Mouse (Mus musculus): ENCODE measurements around the gene Foxp4. TPM values are rescaled to one million over a fixed set of nuclear protein-coding genes. Genes with fewer than 3 reads are reported as not detected.

Foxp4 gene
- polyA plus RNA-seq, 1 experiment from 2014 or later: 9.5 TPM

DNA sequence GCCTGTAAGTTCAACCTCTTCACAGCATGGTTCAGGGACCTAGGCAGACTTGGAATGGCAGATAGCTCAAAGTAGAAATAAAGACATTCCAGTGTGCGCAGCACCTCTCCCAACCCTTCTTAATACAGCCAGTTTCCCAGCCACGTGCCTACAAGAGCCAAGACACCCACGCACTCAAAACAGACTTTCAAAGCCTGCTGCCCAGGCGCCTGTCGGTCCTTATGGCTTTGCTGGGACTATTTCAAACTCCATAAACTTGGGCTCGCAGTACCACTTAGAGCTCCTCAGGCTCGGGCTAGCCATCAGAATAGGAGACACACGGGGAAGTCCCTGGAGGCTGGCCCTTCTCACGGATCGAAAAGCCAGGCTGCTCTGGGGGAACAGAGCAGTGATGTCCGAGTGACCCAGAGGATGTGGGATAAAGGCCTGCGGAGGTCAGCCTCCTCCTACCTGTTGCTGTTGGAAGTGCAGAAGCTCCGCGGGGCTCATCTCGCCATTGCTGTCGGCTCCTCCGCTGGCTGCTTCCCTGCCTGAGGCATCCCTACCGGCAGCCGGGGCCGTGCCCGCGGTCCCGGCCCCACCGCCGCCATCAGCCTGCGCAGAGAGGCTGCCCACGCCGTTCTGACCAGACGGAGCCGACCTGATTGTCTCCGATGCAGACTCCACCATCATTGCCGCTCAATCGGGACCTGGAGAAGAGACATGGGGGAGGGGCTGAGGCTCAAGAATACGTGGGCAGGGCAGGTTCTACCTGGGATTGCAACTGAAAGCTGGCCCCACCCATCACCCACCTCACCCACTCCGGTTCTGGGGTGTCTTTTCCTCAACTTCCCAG, 20.4 kb downstream of the Foxp4 start:
- Histone ChIP-seq H3K36me3 (ENCODE audit: insufficient read depth, low read length) (peaks cover 8% of the 10 kb centered on the region; the same call in 1 of the 2 replicates), H3K27ac (no peak overlapping the region), H3K9ac (ENCODE audit: low read depth, low read length) (no peak overlapping the region), H3K4me2 (ENCODE audit: low read length) (peak overlapping the region; percentile 25; the same call in 1 of the 2 replicates), H3K27me3 (ENCODE audit: insufficient read depth, low read length) (no peaks in the 10 kb centered on the region), H3K4me1 (replicated peaks; ENCODE audit: insufficient read depth, low read length) (0 out of 2 replicates have a peak, but pooled peaks cover 4% of the 10 kb centered on the region), H3K4me3 (replicated peaks; ENCODE audit: low read depth, low read length) (no peak overlapping the region), H3K9me3 (replicated peaks; ENCODE audit: low read length) (no peaks in the 10 kb centered on the region)
- 33% methylated on average over 35 of the region's 35 CpGs for WGBS
- ATAC-seq (replicated peaks; ENCODE audit: low FRiP score, low read depth): no peak; the same call in 1 of the 2 replicates
- TF ChIP-seq CTCF (IDR thresholded peaks at IDR 0.05; ENCODE audit: low read depth): peak; percentile 14; the same call in 1 of the 2 replicates
- DNase-seq (ENCODE audit: low spot score): peak; percentile 29

DNA sequence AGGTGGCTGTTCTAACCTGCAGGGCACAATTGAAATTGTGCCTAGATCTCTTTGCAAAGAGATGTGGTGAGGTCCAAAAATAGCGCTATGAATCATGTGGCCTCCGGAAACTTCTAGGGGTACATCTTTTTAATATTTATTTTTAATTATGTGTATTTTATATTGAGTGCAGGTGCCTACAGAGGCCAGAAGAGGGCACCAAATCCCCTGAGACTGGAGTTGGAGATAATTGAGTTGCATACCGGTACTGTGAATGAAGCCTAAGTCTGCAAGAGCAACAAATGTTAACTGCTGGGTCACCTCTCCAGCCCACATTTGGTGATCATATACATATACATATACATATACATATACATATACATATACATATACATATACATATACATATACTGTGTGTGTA, 22.7 kb downstream of the Foxp4 start:
- WGBS: 86% methylated on average over 3 of the region's 3 CpGs
- Histone ChIP-seq H3K4me3 (replicated peaks; ENCODE audit: low read depth, low read length) (no peak overlapping the region), H3K4me2 (ENCODE audit: low read length) (no peak overlapping the region), H3K27ac (no peak overlapping the region), H3K9ac (ENCODE audit: low read depth, low read length) (no peak overlapping the region), H3K36me3 (ENCODE audit: insufficient read depth, low read length) (peaks cover 8% of the 10 kb centered on the region; the same call in 1 of the 2 replicates), H3K27me3 (ENCODE audit: insufficient read depth, low read length) (no peaks in the 10 kb centered on the region), H3K4me1 (replicated peaks; ENCODE audit: insufficient read depth, low read length) (peaks cover 23% of the 10 kb centered on the region), H3K9me3 (replicated peaks; ENCODE audit: low read length) (no peaks in the 10 kb centered on the region)
- TF ChIP-seq CTCF (IDR thresholded peaks at IDR 0.05; ENCODE audit: low read depth): peak; percentile 73
- DNase-seq (ENCODE audit: low spot score) (peak; percentile 49), ATAC-seq (replicated peaks; ENCODE audit: low FRiP score, low read depth) (no peak)

GRCm38 (mm10) chr17:47900716-47901115, 23.7 kb downstream of the Foxp4 start:
- Histone ChIP-seq H3K4me2 (ENCODE audit: low read length) (no peak overlapping the region), H3K9ac (ENCODE audit: low read depth, low read length) (no peak overlapping the region), H3K9me3 (replicated peaks; ENCODE audit: low read length) (no peaks in the 10 kb centered on the region), H3K27me3 (ENCODE audit: insufficient read depth, low read length) (no peaks in the 10 kb centered on the region), H3K4me1 (replicated peaks; ENCODE audit: insufficient read depth, low read length) (peaks cover 19% of the 10 kb centered on the region), H3K27ac (no peak overlapping the region), H3K4me3 (replicated peaks; ENCODE audit: low read depth, low read length) (no peak overlapping the region), H3K36me3 (ENCODE audit: insufficient read depth, low read length) (peaks cover 8% of the 10 kb centered on the region; the same call in 1 of the 2 replicates)
- WGBS: 59% methylated on average over 6 of the region's 6 CpGs
- no peak for TF ChIP-seq CTCF (IDR thresholded peaks at IDR 0.05; ENCODE audit: low read depth)
- DNase-seq (ENCODE audit: low spot score) (no peak), ATAC-seq (replicated peaks; ENCODE audit: low FRiP score, low read depth) (no peak)

- Histone ChIP-seq H3K36me3 (ENCODE audit: insufficient read depth, low read length) (peaks cover 8% of the 10 kb centered on the region; the same call in 1 of the 2 replicates), H3K4me1 (replicated peaks; ENCODE audit: insufficient read depth, low read length) (peaks cover 19% of the 10 kb centered on the region), H3K9me3 (replicated peaks; ENCODE audit: low read length) (no peaks in the 10 kb centered on the region), H3K27ac (no peak overlapping the region; the same call in 1 of the 2 replicates), H3K27me3 (ENCODE audit: insufficient read depth, low read length) (no peaks in the 10 kb centered on the region), H3K4me2 (ENCODE audit: low read length) (no peak overlapping the region), H3K4me3 (replicated peaks; ENCODE audit: low read depth, low read length) (no peak overlapping the region), H3K9ac (ENCODE audit: low read depth, low read length) (no peak overlapping the region)
- TF ChIP-seq CTCF (IDR thresholded peaks at IDR 0.05; ENCODE audit: low read depth): no peak
- no peak for ATAC-seq (replicated peaks; ENCODE audit: low FRiP score, low read depth)
- 64% methylated on average over 4 of the region's 4 CpGs for WGBS
- DNase-seq (ENCODE audit: low spot score): no peak
Observed at GRCm38 (mm10) chr17:47899156-47899555, 25.3 kb downstream of the Foxp4 start.

DNA sequence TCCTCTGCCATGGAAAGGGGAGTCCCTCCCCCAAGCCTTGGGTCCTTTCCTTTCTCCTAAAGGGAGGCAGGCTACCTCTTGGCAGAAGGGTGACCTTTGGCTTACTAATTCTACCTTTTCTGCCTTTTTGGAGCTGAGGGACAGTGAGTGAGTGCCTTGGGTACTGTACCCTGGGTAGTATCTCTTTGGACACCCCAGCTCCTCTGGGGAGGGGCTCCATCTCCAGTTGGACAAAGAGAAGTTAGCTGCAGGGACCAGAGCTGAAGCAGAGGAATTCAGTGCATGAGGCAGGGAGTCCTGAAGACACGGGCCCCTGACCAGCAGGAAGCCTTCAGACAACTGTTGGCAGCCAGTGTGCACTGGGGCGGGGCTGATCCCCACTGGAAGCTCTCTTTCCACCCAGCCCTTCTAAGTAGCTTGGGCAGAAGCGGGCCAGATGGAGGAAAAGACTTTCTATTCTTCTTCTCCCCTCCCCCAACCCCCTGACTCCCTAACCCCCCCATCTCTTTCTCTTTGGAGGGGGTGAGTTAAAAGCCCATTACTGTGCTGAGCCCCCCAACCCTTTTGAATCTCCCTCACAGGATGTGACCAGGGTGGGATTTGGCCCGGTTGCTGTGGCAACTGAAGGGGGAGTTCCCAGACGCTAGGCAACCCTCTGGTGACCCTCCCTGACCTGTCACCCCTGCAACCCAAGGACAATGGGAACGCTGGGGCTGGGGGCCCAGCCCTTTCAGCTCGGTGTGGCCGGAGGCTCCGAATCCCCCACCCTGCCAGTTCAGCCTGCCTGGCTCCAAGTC, 26.3 kb downstream of the Foxp4 start:
- TF ChIP-seq CTCF (IDR thresholded peaks at IDR 0.05; ENCODE audit: low read depth): no peak
- Histone ChIP-seq H3K4me3 (replicated peaks; ENCODE audit: low read depth, low read length) (no peak overlapping the region), H3K36me3 (ENCODE audit: insufficient read depth, low read length) (0 out of 2 replicates have a peak, but pooled peaks cover 1% of the 10 kb centered on the region), H3K4me1 (replicated peaks; ENCODE audit: insufficient read depth, low read length) (peaks cover 19% of the 10 kb centered on the region), H3K4me2 (ENCODE audit: low read length) (peak overlapping the region; percentile 25; the same call in 1 of the 2 replicates), H3K9ac (ENCODE audit: low read depth, low read length) (0 out of 2 replicates have a peak overlapping the region, but pooled peaks have one; percentile 5), H3K27me3 (ENCODE audit: insufficient read depth, low read length) (no peaks in the 10 kb centered on the region), H3K9me3 (replicated peaks; ENCODE audit: low read length) (no peaks in the 10 kb centered on the region), H3K27ac (no peak overlapping the region)
- WGBS: 12% methylated on average over 9 of the region's 9 CpGs
- ATAC-seq (replicated peaks; ENCODE audit: low FRiP score, low read depth): peak; percentile 76
- DNase-seq (ENCODE audit: low spot score): peak; percentile 92

DNA sequence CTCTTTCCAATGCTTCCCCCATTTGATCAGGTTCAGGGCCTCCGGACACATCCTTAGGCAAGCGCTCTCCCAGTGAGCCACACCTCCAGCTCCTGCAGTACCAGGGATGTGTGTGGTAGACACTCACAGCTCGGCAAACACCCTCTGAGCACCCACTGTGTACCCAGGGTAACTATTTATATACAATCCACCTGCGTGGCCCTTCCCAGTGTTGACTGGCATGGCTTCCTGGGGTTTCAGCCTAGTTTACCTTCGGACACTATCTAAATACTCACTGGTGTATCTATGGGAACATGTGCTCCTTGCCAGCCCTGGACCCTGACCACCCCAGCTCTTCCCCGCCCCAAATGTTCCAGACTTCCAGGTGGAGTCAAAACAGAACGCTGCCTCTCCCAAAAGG, 34.7 kb downstream of the Foxp4 start:
- peaks cover 12% of the 10 kb centered on the region for H3K4me1 ChIP-seq (replicated peaks; ENCODE audit: insufficient read depth, low read length)
- no peak for TF ChIP-seq CTCF (IDR thresholded peaks at IDR 0.05; ENCODE audit: low read depth)
- no peak overlapping the region for H3K4me2 ChIP-seq (ENCODE audit: low read length)
- no peak overlapping the region for H3K9ac ChIP-seq (ENCODE audit: low read depth, low read length)
- ATAC-seq (replicated peaks; ENCODE audit: low FRiP score, low read depth): no peak
- H3K9me3 ChIP-seq (replicated peaks; ENCODE audit: low read length): no peaks in the 10 kb centered on the region
- H3K27me3 ChIP-seq (ENCODE audit: insufficient read depth, low read length): no peaks in the 10 kb centered on the region
- DNase-seq (ENCODE audit: low spot score): no peak
- H3K27ac ChIP-seq: no peak overlapping the region
- H3K4me3 ChIP-seq (replicated peaks; ENCODE audit: low read depth, low read length): no peak overlapping the region
- 74% methylated on average over 7 of the region's 7 CpGs for WGBS
- no peaks in the 10 kb centered on the region for H3K36me3 ChIP-seq (ENCODE audit: insufficient read depth, low read length)
